Mouse (Mus musculus) adrenal gland, adult 8-10 months (tissue): ENCODE data around the gene Crygd. TPM values are rescaled to one million over a fixed set of nuclear protein-coding genes. Genes with fewer than 3 reads are reported as not detected.

Experiments
- DNase-seq: peaks from one replicate; pipeline ENCODE4 v3.0.0; 2022
- total RNA-seq, 4 experiments: library from RNA; stranded (reverse); gene quantifications; 2 replicates each; pipeline ENCODE4 v1.2.4; 2022

The Crygd gene
- total RNA-seq, 4 experiments from 2014 or later: 0.44 TPM; not detected in 3

- no peak for DNase-seq
These were observed 21.4 kb downstream of the Crygd start for GRCm38 (mm10) chr1:65041837-65042236.

- DNase-seq: peak; percentile 90
These were observed 22.4 kb downstream of the Crygd start for GRCm38 (mm10) chr1:65040806-65041205.

GRCm38 (mm10) chr1:65039679-65040078, 23.6 kb downstream of the Crygd start:
- no peak for DNase-seq

- no peak for DNase-seq
These were observed 25.7 kb downstream of the Crygd start for GRCm38 (mm10) chr1:65037542-65037941.

GRCm38 (mm10) chr1:65035513-65035912, 27.7 kb downstream of the Crygd start:
- no peak for DNase-seq

- DNase-seq: peak; percentile 86
These were observed 30.6 kb downstream of the Crygd start, which contains the start of gene Akr1cl for GRCm38 (mm10) chr1:65032641-65033040. Gene Akr1cl, minus strand, starts transcription at chr1:65032759.

- DNase-seq: no peak
These were observed 35.0 kb downstream of the Crygd start for GRCm38 (mm10) chr1:65028206-65028605.

- DNase-seq: no peak
These were observed 50.5 kb downstream of the Crygd start for GRCm38 (mm10) chr1:65012726-65013125.

Other genes with a start within 250 kb of the Crygd start
- gene Plekhm3, start 106.6 kb downstream of the Crygd start, total RNA-seq: 10 to 100 TPM; 21.0 to 40.6 (median 31.8) TPM
- gene Akr1cl, start 30.7 kb downstream of the Crygd start, total RNA-seq: 1,000 to 10,000 TPM; 1,428 to 2,043 (median 1,710) TPM
- under 1 TPM in 3 of 4 experiments, not detected in 1; 0.38 to 0.62 (median 0.49) TPM for gene Cryge, start 12.3 kb downstream of the Crygd start, total RNA-seq
- not detected for gene Crygc, start 10.2 kb upstream of the Crygd start, total RNA-seq
- not detected for gene Crygb, start 18.8 kb upstream of the Crygd start, total RNA-seq
- not detected for gene Cryga, start 39.9 kb upstream of the Crygd start, total RNA-seq
- gene Gm28845, start 56.1 kb upstream of the Crygd start, total RNA-seq: not detected
- gene D630023F18Rik, start 59.8 kb upstream of the Crygd start, total RNA-seq: 1 to 10 TPM in 2 of 4 experiments, not detected in 2; 3.1 to 3.4 TPM
- gene Idh1, start 123.0 kb upstream of the Crygd start, total RNA-seq: 100 to 1,000 TPM; 588 to 738 (median 679) TPM
- 10 to 100 TPM; 36.5 to 49.2 (median 40.3) TPM for gene Pikfyve, start 123.2 kb upstream of the Crygd start, total RNA-seq
- gene Pth2r, start 218.6 kb upstream of the Crygd start, total RNA-seq: not detected